Mouse (Mus musculus) gastrocnemius, postnatal 36 days (tissue): ENCODE measurements at regions not wholly inside any gene's neighbourhood (a gene's known extent, or its start where the extent isn't known, plus 50 kb on each side); places are given as distances from the start of the nearest gene placed in this dataset.

Experiments
- DNase-seq, 2 experiments: peaks; one replicate each; pipeline ENCODE4 v3.0.0; 2022
- intact Hi-C: fragments of 180-260 bp; cut with DNase I; formaldehyde crosslinking; loops from one replicate; pipeline ENCODE4 v1.15.1; 2025

GRCm38 (mm10) chr14:51309951-51310350 lies 51.6 kb upstream of the Gm7247 start:
- intact Hi-C loops: no loop called here
- DNase-seq: peak in 1 of 2 experiments; percentile 16

DNA sequence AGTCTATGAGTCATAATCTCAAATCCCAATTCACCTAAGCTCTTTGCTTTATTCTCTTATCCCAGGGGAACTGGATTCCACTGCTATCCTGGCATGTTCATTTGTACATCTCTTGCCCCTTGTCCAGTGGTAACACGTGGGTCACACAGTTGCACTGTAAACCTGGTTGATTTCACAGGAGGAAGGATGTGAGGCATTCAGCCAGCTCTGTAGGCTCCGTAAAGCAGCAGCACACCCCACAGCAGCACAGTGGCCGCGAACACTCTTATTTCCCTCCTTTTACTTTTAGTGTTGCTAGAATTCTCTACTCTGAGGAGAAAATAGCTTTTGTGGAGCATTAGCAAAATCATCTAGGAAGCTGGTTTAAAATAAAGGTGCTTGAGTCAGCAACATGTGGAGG lies 51.0 kb upstream of the Gm7247 start:
- DNase-seq: no peak
- intact Hi-C loops: no loop called here
